Mouse (Mus musculus) inflammation-experienced regulatory T-cells, adult 6 months (primary cell): ENCODE measurements around the gene Pou2f1. TPM values are rescaled to one million over a fixed set of nuclear protein-coding genes. Genes with fewer than 3 reads are reported as not detected.

ENCODE experiments used
- ATAC-seq: one replicate; pipeline ENCODE4 v1.8.0; 2017
- polyA plus RNA-seq, 3 experiments: library from polyadenylated mRNA; unstranded; fragments of 100-300 nt; shearing (Covaris generic); gene quantifications; one replicate each; pipeline ENCODE4 v1.2.1; 2017

The Pou2f1 gene
- polyA plus RNA-seq, 3 experiments from 2014 or later = 26.0 to 60.8 (median 47.6) TPM

DNA sequence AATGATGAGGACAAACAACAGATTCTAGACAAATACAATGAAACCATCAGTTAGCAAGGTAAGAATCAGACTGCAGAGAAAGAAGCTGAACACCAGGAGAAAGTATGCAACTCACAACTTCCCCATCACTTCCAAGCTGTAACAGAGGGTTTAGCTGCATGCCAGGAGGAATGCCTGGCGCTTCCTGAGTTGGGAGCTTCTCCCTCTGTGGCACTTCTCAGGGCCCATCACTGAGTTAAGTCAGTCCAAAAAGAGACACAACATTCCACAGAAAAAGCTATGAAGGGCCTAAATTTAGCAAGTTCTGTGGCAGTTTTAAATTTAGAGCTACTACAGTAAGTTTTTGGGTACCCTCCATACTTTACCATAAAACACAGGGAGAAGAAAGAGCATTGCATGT lies 59.2 kb downstream of the Pou2f1 start:
- ATAC-seq = no peak

DNA sequence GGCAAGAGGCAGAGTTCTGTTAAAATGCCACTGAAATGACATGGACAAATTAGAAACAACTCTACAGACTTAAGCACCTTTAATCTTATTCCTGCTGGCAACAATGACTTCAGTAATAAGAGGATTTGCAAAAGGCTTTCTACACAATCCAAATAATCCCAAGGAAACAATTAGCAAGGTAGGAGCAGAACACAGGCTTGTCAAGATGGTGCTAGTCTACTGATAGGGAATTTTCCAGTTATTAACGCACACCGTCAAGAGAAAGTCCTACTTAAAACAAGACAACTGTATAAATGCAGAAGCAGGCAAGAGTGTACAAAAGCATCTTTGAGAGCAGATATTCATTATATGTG lies 67.0 kb downstream of the Pou2f1 start:
- no peak for ATAC-seq

- no peak for ATAC-seq
Observed at GRCm38 (mm10) chr1:165934648-165935465, 67.6 kb downstream of the Pou2f1 start.

- no peak for ATAC-seq
Observed at GRCm38 (mm10) chr1:165933915-165934647, 68.4 kb downstream of the Pou2f1 start.

DNA sequence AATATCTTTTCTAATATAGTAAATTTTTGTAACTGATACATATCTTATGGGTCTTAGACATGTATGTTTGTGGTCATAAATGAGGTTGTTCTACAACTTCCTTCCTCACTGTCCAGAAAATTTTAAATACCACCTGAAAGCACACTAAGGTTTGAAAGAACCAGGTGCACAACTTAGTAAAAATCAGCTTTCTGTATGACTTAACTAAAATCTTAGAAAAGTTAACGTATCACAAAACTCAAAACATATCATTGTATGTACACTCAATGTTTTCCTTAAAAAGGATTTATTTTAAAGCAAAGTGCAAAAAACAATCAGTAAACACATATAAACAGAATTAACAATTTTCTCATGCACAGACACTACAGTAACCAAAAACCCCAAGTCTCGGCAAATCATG lies 69.6 kb downstream of the Pou2f1 start:
- no peak for ATAC-seq

DNA sequence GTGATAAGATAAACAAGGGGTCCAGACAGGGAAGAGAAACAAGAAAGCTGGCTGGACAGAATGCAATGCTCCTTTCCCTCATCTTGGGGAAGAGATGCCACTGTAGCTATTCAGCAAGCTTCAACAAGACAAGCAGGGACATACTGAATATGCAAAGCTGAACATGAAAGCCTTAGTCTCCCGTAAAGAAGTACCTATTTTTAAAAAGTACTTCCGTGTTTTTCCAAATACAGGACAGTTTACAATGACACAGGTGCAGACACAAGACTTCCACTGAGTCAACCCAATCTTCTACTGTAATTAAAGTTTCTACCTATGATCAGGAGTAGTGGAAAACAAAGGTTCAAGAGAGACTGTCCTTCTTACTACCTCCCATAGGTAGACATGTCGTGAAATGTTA lies 72.0 kb downstream of the Pou2f1 start:
- ATAC-seq = no peak

- ATAC-seq = no peak
Observed at GRCm38 (mm10) chr1:165927507-165928279, 74.8 kb downstream of the Pou2f1 start.

DNA sequence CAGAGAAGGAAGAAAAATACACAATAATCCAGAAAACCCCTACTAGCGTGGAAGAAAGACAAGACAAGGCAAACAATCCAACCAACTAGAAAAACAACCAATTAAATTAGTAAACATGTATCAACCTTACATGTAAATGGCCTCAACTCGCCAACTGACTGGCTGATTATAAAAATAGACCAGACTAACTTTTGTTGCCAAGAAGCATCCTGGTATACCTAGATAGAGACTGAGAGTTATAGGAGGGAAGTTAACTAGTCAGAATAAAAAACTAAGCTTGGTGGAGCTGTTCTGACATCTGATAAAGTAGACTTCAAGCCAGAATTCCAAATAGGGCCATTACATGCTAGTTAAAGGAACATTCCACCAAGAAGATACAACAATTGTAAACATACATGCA lies 77.3 kb downstream of the Pou2f1 start:
- ATAC-seq = no peak

DNA sequence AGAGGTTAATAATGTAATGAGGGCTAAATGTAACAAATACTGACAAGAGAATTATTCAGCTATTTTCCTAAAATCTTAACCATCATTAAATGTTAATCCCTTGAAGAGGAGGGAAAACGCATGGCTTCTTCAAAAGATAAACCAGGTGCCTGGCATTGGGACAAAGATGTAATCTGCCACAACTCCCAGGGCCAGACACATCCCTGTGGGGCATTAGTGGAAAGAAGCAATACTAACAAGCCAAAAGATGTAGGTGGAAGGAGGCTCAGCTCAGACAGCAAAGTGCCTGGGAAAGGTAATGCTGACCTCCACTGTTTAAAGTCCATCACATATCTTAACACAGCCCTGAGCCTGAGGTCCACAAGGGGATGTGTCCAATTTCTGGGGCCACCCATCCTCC lies 80.0 kb downstream of the Pou2f1 start:
- ATAC-seq = no peak

DNA sequence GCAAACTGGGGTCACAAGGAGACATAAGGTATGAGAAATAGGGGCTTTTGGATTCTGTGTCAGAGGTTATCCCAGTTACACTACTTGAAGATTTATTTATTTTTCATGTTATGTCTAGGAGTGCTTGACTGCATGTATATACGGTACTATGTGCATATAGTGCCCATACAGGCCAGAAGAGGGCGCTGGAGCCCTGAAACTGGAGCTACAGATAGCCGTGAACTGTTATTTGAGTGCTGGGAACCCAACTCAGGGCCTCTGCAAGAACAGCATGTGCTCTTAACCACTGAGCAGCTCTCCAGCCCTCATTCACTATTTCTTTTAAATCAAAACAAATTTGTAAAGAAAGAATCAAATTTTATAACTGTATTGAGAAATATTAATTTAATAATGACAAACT lies 81.5 kb downstream of the Pou2f1 start:
- no peak for ATAC-seq

GRCm38 (mm10) chr1:165914416-165914801 lies 88.1 kb downstream of the Pou2f1 start:
- ATAC-seq = no peak

DNA sequence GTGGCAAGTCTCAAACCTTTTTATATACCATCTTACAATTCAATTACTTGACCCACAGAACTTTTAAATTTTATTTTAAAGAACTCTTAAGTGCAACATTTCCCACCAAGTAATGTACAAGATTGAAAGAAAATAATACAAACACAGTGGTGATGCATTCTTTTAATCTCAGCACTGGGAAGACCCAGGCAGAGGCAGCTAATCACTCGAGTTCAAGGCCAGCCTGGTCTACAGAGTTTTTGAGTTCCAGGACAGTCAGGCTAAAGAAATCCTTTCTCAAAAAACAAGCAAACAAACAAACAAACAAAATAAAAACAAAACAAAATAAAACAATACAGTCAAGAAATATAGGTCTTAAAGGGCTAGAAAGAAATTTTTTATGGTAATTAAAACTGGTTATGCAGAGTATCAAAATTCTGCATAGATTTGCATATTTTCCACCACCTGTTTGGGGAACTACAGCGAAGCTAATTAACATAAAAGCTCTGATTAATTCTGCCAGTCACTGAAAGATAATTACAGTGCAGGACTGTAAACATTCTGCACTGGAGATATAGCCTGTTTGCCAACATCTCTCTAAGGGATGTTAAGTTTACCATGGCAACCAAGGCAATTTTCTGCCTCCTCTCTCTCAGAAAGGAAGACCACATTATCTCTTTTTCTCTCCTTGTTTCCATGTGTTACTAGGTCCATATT lies 88.6 kb downstream of the Pou2f1 start:
- peak; percentile 43 for ATAC-seq

DNA sequence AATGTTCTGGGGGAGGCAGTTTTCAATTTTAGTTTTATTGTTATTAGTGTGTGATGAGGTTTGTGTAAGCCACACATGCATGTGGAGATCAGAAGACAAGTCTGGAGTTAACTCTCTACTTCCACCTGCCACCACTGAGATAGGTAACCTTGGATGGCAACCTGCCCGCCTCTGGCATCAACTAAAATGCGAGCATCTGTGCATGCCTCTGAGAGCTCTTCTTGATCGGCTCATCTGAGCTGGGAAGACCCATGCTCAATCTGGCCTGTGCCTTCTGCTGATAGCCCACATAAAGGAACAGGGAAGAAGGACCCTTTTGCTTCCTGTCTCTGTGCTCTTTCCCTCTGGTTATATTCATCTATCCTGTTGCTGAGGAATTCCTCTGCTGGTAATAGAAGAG lies 93.0 kb downstream of the Pou2f1 start:
- no peak for ATAC-seq

- no peak for ATAC-seq
Observed at GRCm38 (mm10) chr1:165908806-165909205, 93.7 kb downstream of the Pou2f1 start.

DNA sequence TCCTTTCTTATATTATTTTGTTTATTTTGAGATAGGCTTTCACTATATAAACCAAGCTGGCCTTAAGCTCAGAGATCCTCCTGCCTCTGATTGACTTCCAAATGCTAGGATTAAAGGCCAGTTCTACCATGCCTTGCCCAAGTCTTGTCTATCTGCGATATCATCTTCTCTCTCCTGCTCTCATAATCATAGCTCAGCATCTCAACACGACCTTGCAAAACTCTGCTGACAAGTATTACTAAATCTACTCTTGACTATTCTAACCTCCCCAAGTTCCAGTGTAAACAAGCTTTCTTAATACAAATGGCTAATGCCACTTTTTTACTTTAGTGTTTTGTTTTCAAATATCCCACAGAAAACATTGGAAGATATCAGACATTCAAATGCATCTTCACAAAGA lies 94.3 kb downstream of the Pou2f1 start:
- no peak for ATAC-seq

DNA sequence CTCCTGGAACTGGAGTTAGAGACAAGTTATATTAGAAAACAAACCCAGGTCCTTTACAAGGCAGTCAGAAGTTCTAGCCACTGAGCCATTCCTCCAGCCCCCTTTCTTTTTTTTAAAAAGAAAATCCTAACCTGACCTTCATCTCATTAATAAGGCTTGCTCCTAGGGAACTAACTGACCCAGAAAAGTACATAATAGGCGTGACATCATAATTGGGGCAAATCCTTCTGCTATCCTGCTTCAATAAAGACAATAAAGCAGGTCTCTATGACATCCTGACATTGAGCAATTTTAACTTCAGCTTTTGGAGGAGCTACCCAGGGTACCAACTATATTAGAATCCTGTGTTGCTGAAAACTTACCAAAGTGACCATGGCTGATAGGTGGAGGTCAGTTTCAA lies 98.9 kb downstream of the Pou2f1 start:
- ATAC-seq = no peak

GRCm38 (mm10) chr1:165891686-165892085 lies 110.8 kb downstream of the Pou2f1 start:
- peak; percentile 67 for ATAC-seq

DNA sequence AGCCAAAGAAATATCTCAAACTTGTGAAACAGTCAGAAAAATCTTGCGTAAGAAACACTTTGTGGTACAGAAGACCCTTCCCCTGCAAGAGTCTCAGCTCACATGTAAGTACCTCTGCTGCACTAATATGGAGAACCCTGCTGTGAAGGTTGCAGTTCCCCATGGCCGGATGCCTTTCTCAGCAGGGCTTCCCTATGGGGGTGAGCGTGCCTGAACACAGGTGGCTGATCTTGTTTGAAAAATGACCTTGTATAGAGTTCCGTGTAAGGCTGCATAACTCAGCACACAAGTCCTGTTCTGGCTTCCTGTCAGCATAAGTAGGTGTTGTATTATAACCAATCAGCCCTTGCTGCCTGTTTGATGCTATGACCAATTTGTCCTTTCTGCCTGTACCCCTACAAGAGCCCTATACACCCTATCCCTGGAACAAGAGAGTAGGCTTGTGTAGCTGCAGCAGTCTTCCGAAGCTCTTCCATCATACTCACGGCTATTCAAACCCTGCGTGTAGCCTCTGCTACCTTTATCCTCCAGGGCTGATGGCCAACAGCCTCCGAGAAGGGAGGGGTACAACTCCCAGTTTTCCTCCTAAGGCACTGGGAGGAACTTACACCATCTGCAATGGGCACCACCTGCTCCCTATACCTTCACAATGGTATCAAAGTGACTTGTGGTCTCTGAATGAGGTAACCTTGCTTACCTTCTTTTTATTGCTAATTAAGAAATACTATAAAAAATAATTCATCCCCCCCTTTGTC lies 120.2 kb downstream of the Pou2f1 start:
- ATAC-seq = peak; percentile 14

GRCm38 (mm10) chr1:165878751-165879150 lies 123.7 kb downstream of the Pou2f1 start:
- no peak for ATAC-seq

DNA sequence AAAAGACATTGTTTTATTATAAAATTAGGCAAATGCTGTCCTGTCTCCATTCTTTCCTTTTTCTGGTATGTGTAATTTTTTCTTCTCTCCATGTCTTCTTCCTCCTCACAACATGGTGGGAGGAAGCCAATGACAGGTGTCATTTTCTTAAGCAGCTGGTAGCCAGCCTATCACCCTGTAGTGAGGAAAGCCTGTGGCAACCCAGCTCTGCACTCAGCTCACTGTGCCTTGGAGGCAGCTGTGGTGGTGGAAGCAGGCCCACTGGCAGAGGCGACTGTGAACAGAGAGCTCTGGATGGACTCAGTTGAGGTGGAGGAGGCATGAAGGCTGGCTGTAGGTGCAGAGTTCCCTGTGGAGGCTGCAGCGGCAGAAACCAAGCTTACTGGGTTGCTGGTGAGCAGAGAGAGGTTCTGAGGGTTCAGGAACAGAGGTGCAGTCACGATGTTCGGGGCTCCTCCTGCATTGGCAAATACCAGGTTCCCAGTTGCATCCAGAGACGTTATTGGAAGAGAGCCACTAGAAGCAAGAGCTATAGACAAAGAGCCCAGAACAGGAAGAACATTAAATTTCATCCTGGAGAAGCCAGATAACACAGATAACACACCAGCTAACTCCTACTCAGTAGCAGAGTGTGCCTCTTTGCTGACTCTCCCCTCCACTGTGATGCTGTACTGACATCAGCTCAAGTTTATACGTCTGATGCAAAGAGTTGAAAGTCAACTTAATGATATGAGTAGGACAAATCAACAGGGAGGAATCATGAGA lies 126.8 kb downstream of the Pou2f1 start:
- ATAC-seq = no peak

DNA sequence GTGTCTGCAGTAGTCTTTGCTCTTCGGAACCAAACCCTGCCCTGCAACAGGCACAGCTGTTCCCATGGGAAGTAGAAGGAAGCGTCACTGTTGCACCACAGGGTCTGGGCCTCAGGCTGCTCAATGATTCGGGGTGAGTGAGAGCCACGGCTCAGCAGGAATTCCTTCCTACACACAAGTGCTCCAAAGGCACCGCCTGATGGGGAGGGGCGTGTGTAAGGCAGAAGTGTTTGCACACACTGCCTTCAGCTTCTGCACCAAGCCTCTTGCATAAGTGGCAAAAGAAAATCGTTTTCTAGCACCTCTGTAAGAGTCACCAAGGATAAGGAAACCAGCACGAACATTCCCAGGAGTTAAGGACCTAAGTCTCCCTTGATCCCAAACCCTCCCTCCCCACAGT lies 127.8 kb downstream of the Pou2f1 start:
- no peak for ATAC-seq
